Mouse (Mus musculus) neural tube, embryonic 14.5 days (tissue): Measurements from ENCODE around the gene Prdm1. TPM values are rescaled to one million over a fixed set of nuclear protein-coding genes. Genes with fewer than 3 reads are reported as not detected.

Source experiments
- ATAC-seq: fragments of 200-750 bp; cut with Nextera tagmentation; 2 replicates; pipeline ENCODE4 v1.8.0; 2017; ENCODE audit warnings: low read depth, mild to moderate bottlenecking, moderate TSS enrichment, moderate library complexity
- H3K27ac ChIP-seq: fragments of 300-500 bp; sonication (generic); 2 replicates; pipeline ENCODE4 v1.5.1; 2014; ENCODE audit warnings: low read depth, mild to moderate bottlenecking, control low read depth, low read length, moderate library complexity, mixed read lengths
- H3K27me3 ChIP-seq: fragments of 300-500 bp; sonication (generic); 2 replicates; pipeline ENCODE4 v1.6.1; 2014; ENCODE audit warnings: low read length; ENCODE audit not compliant: control insufficient read depth, insufficient read depth
- H3K36me3 ChIP-seq: fragments of 300-500 bp; sonication (generic); 2 replicates; pipeline ENCODE4 v1.6.1; 2014; ENCODE audit warnings: low read length, mixed read lengths; ENCODE audit not compliant: control insufficient read depth, insufficient read depth
- H3K4me1 ChIP-seq: fragments of 300-500 bp; sonication (generic); 2 replicates; pipeline ENCODE4 v1.6.1; 2014; ENCODE audit warnings: low read length; ENCODE audit not compliant: control insufficient read depth, insufficient read depth
- H3K4me2 ChIP-seq: fragments of 300-500 bp; sonication (generic); 2 replicates; pipeline ENCODE4 v1.6.1; 2014; ENCODE audit warnings: mild to moderate bottlenecking, low read depth, low read length, control low read depth
- H3K4me3 ChIP-seq: fragments of 300-500 bp; sonication (generic); 2 replicates; pipeline ENCODE4 v1.5.1; 2014; ENCODE audit warnings: low read depth, low read length, control low read depth, mixed read lengths
- H3K9ac ChIP-seq: fragments of 300-500 bp; sonication (generic); replicated peaks from 2 replicates; pipeline ENCODE4 v1.6.1; 2014; ENCODE audit warnings: low read depth, mild to moderate bottlenecking, control low read depth, low read length, mixed read lengths
- H3K9me3 ChIP-seq: fragments of 300-500 bp; sonication (generic); 2 replicates; pipeline ENCODE4 v1.6.1; 2016; ENCODE audit warnings: low read length; ENCODE audit not compliant: control insufficient read depth
- WGBS: fragments of 180-500 bp; shearing (Covaris S2); extraction: QIAGEN DNeasy Blood & Tissue Kit; methylation state at CpG from one replicate; pipeline ENCODE4 v1.1.7; 2014; 5-methylcytosine and 5-hydroxymethylcytosine counted together
- polyA plus RNA-seq: library from polyadenylated mRNA; unstranded; fragments of >200 nt; fragmentation: Nextera tagmentation; extraction: Ambion mirVana; gene quantifications from 2 replicates; pipeline ENCODE4 v1.2.1, GENCODE M21; 2014

Prdm1 gene
- polyA plus RNA-seq, 1 experiment from 2014 or later = 0.64 TPM

DNA sequence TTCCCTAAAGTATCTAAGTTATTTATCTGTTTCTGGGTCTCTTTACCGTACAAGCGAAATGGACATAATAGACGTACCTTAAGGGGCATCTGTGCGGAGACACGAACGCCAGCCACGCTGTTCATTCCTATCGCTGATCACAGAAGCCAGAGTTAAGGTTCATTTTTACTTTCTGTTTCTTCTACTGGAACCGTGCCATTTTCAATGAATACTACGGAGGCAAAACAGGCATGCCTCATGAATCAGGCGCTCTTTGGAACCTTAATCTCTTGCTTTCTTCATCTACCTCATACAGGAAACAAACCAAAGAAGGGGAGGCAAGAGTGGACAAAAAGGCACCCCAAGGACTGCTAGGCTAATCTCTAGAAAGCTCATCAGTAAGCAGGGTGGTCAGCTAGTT is 100.9 kb downstream of the Prdm1 start:
- Histone ChIP-seq H3K27me3 (no peaks in the 10 kb centered on the region), H3K27ac (no peak overlapping the region), H3K4me2 (no peak overlapping the region), H3K9ac (no peak overlapping the region), H3K9me3 (no peaks in the 10 kb centered on the region), H3K36me3 (no peaks in the 10 kb centered on the region), H3K4me1 (no peaks in the 10 kb centered on the region), H3K4me3 (no peak overlapping the region)
- WGBS = 80% methylated on average over 11 of the region's 11 CpGs
- peak; percentile 6; the same call in 1 of the 2 replicates for ATAC-seq

DNA sequence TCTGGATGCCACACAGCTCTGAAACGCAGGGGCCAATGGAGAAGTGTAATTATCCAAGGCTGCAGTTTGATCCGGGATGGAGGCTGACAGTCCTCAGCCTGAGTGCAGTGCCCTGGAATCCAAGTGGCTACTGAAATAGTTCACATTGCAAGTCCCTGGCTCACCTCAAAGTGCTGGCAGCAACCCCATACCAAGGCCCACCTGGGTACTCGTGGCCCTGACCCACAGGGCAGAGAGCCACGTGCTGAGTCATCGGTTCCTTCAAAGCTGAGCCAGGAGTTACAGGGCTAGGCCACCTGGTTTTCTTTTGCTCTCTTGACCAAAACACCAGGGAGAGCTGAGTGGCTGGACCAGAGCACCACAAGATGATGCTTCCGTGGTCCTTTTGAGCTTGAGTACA is 103.3 kb downstream of the Prdm1 start:
- no peaks in the 10 kb centered on the region for H3K27me3 ChIP-seq
- no peaks in the 10 kb centered on the region for H3K4me1 ChIP-seq
- no peaks in the 10 kb centered on the region for H3K36me3 ChIP-seq
- H3K9ac ChIP-seq = no peak overlapping the region
- ATAC-seq = no peak
- no peaks in the 10 kb centered on the region for H3K9me3 ChIP-seq
- no peak overlapping the region for H3K4me3 ChIP-seq
- H3K4me2 ChIP-seq = no peak overlapping the region
- H3K27ac ChIP-seq = no peak overlapping the region
- WGBS = 83% methylated on average over 6 of the region's 6 CpGs

- Histone ChIP-seq H3K27me3 (no peaks in the 10 kb centered on the region), H3K9me3 (no peaks in the 10 kb centered on the region), H3K4me1 (no peaks in the 10 kb centered on the region), H3K4me3 (no peak overlapping the region), H3K27ac (no peak overlapping the region), H3K9ac (no peak overlapping the region), H3K4me2 (no peak overlapping the region), H3K36me3 (no peaks in the 10 kb centered on the region)
- 68% methylated on average over 1 of the region's 1 CpGs for WGBS
- no peak for ATAC-seq
Observed at GRCm38 (mm10) chr10:44421896-44422295, 106.4 kb downstream of the Prdm1 start.

DNA sequence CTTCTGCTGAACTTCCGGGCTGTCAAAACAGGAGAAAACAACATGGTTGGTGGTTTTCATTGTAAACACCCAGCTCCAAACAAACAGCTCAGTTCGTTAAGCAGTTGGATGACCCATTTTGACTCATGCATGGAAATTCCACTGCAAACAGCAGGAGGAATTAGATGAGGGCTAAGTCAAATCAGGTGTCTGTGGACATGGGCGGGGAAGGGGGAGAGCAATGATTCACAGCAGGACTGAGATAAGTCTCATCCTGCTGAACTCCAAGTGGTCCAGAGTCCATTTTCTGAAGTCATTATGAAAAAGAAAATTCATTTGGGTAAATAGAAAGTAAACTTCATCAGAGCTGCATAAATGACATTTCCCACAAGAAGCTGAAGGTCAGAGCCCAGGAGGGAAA is 108.1 kb downstream of the Prdm1 start:
- no peak for ATAC-seq
- Histone ChIP-seq H3K9me3 (no peaks in the 10 kb centered on the region), H3K4me3 (no peak overlapping the region), H3K27me3 (no peaks in the 10 kb centered on the region), H3K4me1 (no peaks in the 10 kb centered on the region), H3K4me2 (no peak overlapping the region), H3K9ac (no peak overlapping the region), H3K36me3 (no peaks in the 10 kb centered on the region), H3K27ac (no peak overlapping the region)
- WGBS = 84% methylated on average over 3 of the region's 3 CpGs

- H3K4me3 ChIP-seq = no peak overlapping the region
- no peaks in the 10 kb centered on the region for H3K27me3 ChIP-seq
- 77% methylated on average over 2 of the region's 2 CpGs for WGBS
- H3K36me3 ChIP-seq = no peaks in the 10 kb centered on the region
- no peak overlapping the region for H3K27ac ChIP-seq
- H3K9me3 ChIP-seq = no peaks in the 10 kb centered on the region
- H3K4me1 ChIP-seq = no peaks in the 10 kb centered on the region
- no peak overlapping the region for H3K4me2 ChIP-seq
- ATAC-seq = no peak
- no peak overlapping the region for H3K9ac ChIP-seq
Observed at GRCm38 (mm10) chr10:44418901-44419300, 109.4 kb downstream of the Prdm1 start.

- no peaks in the 10 kb centered on the region for H3K9me3 ChIP-seq
- no peaks in the 10 kb centered on the region for H3K4me1 ChIP-seq
- H3K27me3 ChIP-seq = no peaks in the 10 kb centered on the region
- no peak overlapping the region for H3K4me3 ChIP-seq
- no peak overlapping the region for H3K9ac ChIP-seq
- no peak overlapping the region for H3K27ac ChIP-seq
- ATAC-seq = no peak
- no peak overlapping the region for H3K4me2 ChIP-seq
- WGBS = 84% methylated on average over 3 of the region's 3 CpGs
- H3K36me3 ChIP-seq = no peaks in the 10 kb centered on the region
Observed at GRCm38 (mm10) chr10:44415576-44415975, 112.7 kb downstream of the Prdm1 start.

DNA sequence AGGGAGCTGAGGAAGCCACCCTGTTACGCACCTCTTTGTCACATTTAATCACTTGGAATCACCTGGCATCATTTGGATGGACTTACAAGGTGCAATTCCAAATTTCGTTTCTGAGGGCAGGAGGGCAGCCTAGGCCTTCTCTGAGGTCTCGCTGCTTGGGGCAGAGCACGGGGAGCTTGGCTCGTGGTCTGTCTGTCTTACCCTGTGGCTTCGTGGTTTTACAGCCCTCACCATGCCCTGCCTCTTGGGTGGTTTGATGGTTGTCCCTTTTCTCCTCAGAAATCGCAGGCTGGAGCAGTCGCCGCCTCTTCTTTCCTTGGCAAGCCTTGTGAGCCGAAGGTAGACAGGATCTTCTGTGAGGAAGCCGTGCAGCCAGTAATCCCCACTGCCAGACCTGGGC is 118.3 kb downstream of the Prdm1 start:
- no peak for ATAC-seq
- H3K4me1 ChIP-seq = no peaks in the 10 kb centered on the region
- WGBS = 71% methylated on average over 11 of the region's 11 CpGs

DNA sequence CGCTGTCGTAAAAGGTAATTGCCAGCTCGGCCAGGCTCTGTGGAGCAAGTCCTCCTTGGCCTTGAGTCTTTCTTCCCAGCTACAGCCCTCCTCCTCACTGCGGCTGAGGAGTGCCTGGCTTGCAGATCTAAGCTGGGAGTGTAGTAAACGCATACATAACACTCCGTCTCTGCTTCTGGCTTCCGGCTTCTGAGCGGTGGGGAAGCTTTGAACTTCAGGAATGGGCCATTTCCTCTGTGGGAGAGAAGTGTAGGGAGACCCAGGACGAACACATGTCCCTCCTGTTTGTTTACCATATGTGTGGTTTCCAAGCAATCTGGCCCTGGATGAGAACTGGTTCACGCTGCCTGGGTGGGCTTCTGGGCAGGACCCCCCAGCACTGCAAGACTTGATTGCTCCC is 119.2 kb downstream of the Prdm1 start:
- 33% methylated on average over 10 of the region's 10 CpGs for WGBS
- no peaks in the 10 kb centered on the region for H3K36me3 ChIP-seq
- H3K9me3 ChIP-seq = no peaks in the 10 kb centered on the region
- no peak overlapping the region for H3K4me2 ChIP-seq
- H3K4me3 ChIP-seq = no peak overlapping the region
- no peaks in the 10 kb centered on the region for H3K27me3 ChIP-seq
- H3K27ac ChIP-seq = no peak overlapping the region
- H3K4me1 ChIP-seq = no peaks in the 10 kb centered on the region
- ATAC-seq = no peak
- no peak overlapping the region for H3K9ac ChIP-seq

More for the DNA sequence above, 118.3 kb downstream of the Prdm1 start:
- Histone ChIP-seq H3K27me3 (no peaks in the 10 kb centered on the region), H3K4me3 (no peak overlapping the region), H3K27ac (no peak overlapping the region), H3K9ac (no peak overlapping the region), H3K36me3 (no peaks in the 10 kb centered on the region), H3K4me2 (no peak overlapping the region), H3K9me3 (no peaks in the 10 kb centered on the region)

DNA sequence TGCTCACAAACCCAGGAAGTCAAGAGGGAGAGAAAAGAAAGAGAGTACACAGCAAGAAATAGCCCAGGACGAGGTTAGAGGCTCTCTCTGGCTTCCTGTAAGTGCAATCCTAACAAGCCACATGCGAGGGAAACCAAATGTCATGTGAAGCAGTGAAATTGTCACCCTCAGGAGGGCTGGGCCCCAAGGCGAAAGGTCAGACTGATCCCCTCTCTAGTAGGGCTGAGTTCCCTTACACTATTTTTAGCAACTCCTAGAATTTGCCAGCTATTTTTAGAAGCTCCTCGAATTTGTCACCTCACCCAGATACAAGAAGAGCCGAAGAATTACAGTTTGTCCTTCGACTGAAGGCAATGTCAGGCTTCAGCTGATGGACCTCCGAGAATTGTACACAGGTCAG is 124.9 kb downstream of the Prdm1 start:
- no peaks in the 10 kb centered on the region for H3K9me3 ChIP-seq
- H3K9ac ChIP-seq = no peak overlapping the region
- WGBS = 82% methylated on average over 7 of the region's 7 CpGs
- H3K27ac ChIP-seq = no peak overlapping the region
- no peak overlapping the region for H3K4me3 ChIP-seq
- no peaks in the 10 kb centered on the region for H3K27me3 ChIP-seq
- ATAC-seq = no peak
- H3K4me1 ChIP-seq = no peaks in the 10 kb centered on the region
- no peak overlapping the region for H3K4me2 ChIP-seq
- H3K36me3 ChIP-seq = no peaks in the 10 kb centered on the region

GRCm38 (mm10) chr10:44401600-44401999 is 126.7 kb downstream of the Prdm1 start:
- Histone ChIP-seq H3K4me3 (no peak overlapping the region), H3K4me2 (no peak overlapping the region), H3K27ac (no peak overlapping the region), H3K9ac (no peak overlapping the region), H3K9me3 (no peaks in the 10 kb centered on the region), H3K4me1 (no peaks in the 10 kb centered on the region), H3K27me3 (no peaks in the 10 kb centered on the region), H3K36me3 (no peaks in the 10 kb centered on the region)
- WGBS = 86% methylated on average over 10 of the region's 10 CpGs
- ATAC-seq = no peak
